Mouse (Mus musculus) CH12.LX (cell line): ENCODE measurements at regions not wholly inside any gene's neighbourhood (a gene's known extent, or its start where the extent isn't known, plus 50 kb on each side); places are given as distances from the start of the nearest gene placed in this dataset.

Experiments used
- DNase-seq: peaks from one replicate; pipeline ENCODE4 v3.0.0-alpha.2; 2013; ENCODE audit errors: extremely low read depth
- H3K27ac ChIP-seq: 2 replicates; pipeline ENCODE4 v1.5.1; 2012; ENCODE audit warnings: low read depth, mild to moderate bottlenecking, control low read depth, moderate library complexity; ENCODE audit not compliant: insufficient read depth
- H3K27me3 ChIP-seq: replicated peaks from 2 replicates; pipeline ENCODE3; 2012; ENCODE audit warnings: inconsistent platforms
- H3K36me3 ChIP-seq, 2 experiments: replicated peaks in 1 of 2; 2 replicates each; pipeline versions ENCODE3 to v1.6.1; 2012; ENCODE audit warnings: inconsistent platforms in 1 of 2, low read length in 1 of 2, mild to moderate bottlenecking in 1 of 2, mixed read lengths in 1 of 2, moderate library complexity in 1 of 2; ENCODE audit not compliant: control insufficient read depth in 1 of 2, insufficient read depth in 1 of 2
- H3K4me1 ChIP-seq, 2 experiments: 2 replicates each; pipeline ENCODE4 v1.6.1; 2012; ENCODE audit warnings: inconsistent platforms in 1 of 2, moderate library complexity in 1 of 2; ENCODE audit not compliant: insufficient read depth in 2 of 2, control insufficient read depth in 1 of 2
- H3K4me2 ChIP-seq: 2 replicates; pipeline ENCODE4 v1.6.1; 2012; ENCODE audit warnings: low read depth, mild to moderate bottlenecking, control low read depth; ENCODE audit not compliant: poor library complexity, insufficient read depth, severe bottlenecking
- H3K4me3 ChIP-seq, 3 experiments: fragments of 150-350 bp in 1 of 3; sonication (generic) in 1 of 3; replicated peaks in 1 of 3; 2 replicates each; pipeline versions ENCODE3 to v1.5.1; 2011 to 2012; ENCODE audit warnings: low read depth in 2 of 3, low read length in 2 of 3, mild to moderate bottlenecking in 2 of 3, moderate library complexity in 2 of 3, control low read depth in 1 of 3, improper control_type of control experiment in 1 of 3, inconsistent platforms in 1 of 3, mixed read lengths in 1 of 3; ENCODE audit not compliant: poor library complexity in 1 of 3
- H3K79me2 ChIP-seq: replicated peaks from 2 replicates; pipeline ENCODE4 v1.6.1; 2012; ENCODE audit warnings: mild to moderate bottlenecking, moderate library complexity; ENCODE audit not compliant: control insufficient read depth, poor library complexity, insufficient read depth, severe bottlenecking; ENCODE audit errors: extremely low read depth
- H3K9ac ChIP-seq: 2 replicates; pipeline ENCODE4 v1.6.1; 2012; ENCODE audit warnings: low read depth, mild to moderate bottlenecking, control low read depth, moderate library complexity; ENCODE audit not compliant: insufficient read depth
- H3K9me3 ChIP-seq: replicated peaks from 2 replicates; pipeline ENCODE3; 2012; ENCODE audit warnings: low read length, inconsistent platforms, mixed read lengths
- CTCF ChIP-seq, 2 experiments: IDR thresholded peaks in 1 of 2; conservative IDR thresholded peaks in 1 of 2; 2 replicates each; pipeline ENCODE4 v1.5.1; 2011 to 2012; ENCODE audit warnings: low read depth in 2 of 2, low read length in 2 of 2, improper control_type of control experiment in 1 of 2, inconsistent platforms in 1 of 2, mild to moderate bottlenecking in 1 of 2, moderate library complexity in 1 of 2
- ELF1 ChIP-seq: IDR thresholded peaks from 2 replicates; pipeline ENCODE4 v1.6.1; 2014; ENCODE audit warnings: low read depth, mild to moderate bottlenecking, inconsistent platforms, low read length, improper control_type of control experiment
- EP300 ChIP-seq: IDR thresholded peaks from 2 replicates; pipeline ENCODE4 v1.6.1; 2011; ENCODE audit warnings: low read length, improper control_type of control experiment
- ETS1 ChIP-seq: conservative IDR thresholded peaks from 2 replicates; pipeline ENCODE4 v1.6.1; 2012; ENCODE audit warnings: low read depth, mild to moderate bottlenecking, inconsistent platforms, low read length, improper control_type of control experiment, moderate library complexity
- GABPA ChIP-seq: IDR thresholded peaks from 2 replicates; pipeline ENCODE4 v1.6.1; 2012; ENCODE audit warnings: low read depth, low read length, improper control_type of control experiment, inconsistent platforms; ENCODE audit not compliant: insufficient replicate concordance
- HCFC1 ChIP-seq: IDR thresholded peaks from 2 replicates; pipeline ENCODE4 v1.6.1; 2012; ENCODE audit warnings: low read depth, mild to moderate bottlenecking, inconsistent platforms, low read length, improper control_type of control experiment
- IRF4 ChIP-seq: IDR thresholded peaks from 2 replicates; pipeline ENCODE4 v1.6.1; 2014; ENCODE audit warnings: low read depth, mild to moderate bottlenecking, inconsistent platforms, low read length, improper control_type of control experiment
- JUND ChIP-seq: conservative IDR thresholded peaks from 2 replicates; pipeline ENCODE4 v1.6.1; 2011; ENCODE audit warnings: low read depth, low read length, improper control_type of control experiment
- KAT2A ChIP-seq: IDR thresholded peaks from 2 replicates; pipeline ENCODE4 v1.6.1; 2012; ENCODE audit warnings: low read length, improper control_type of control experiment, inconsistent platforms; ENCODE audit not compliant: insufficient replicate concordance
- MAFK ChIP-seq: IDR thresholded peaks from 2 replicates; pipeline ENCODE4 v1.6.1; 2011; ENCODE audit warnings: low read length, improper control_type of control experiment; ENCODE audit not compliant: insufficient replicate concordance
- MAX ChIP-seq: IDR thresholded peaks from 2 replicates; pipeline ENCODE4 v1.6.1; 2011; ENCODE audit warnings: low read length, improper control_type of control experiment
- MEF2A ChIP-seq: IDR thresholded peaks from 2 replicates; pipeline ENCODE4 v1.6.1; 2014; ENCODE audit warnings: low read depth, mild to moderate bottlenecking, inconsistent platforms, low read length, improper control_type of control experiment, borderline replicate concordance
- MXI1 ChIP-seq: IDR thresholded peaks from 2 replicates; pipeline ENCODE4 v1.6.1; 2011; ENCODE audit warnings: mild to moderate bottlenecking, low read depth, low read length, improper control_type of control experiment
- NELFE ChIP-seq: IDR thresholded peaks from 2 replicates; pipeline ENCODE4 v1.6.1; 2011; ENCODE audit warnings: low read depth, low read length, improper control_type of control experiment
- NRF1 ChIP-seq: IDR thresholded peaks from 2 replicates; pipeline ENCODE4 v1.6.1; 2014; ENCODE audit warnings: low read depth, mild to moderate bottlenecking, inconsistent platforms, low read length, improper control_type of control experiment, moderate library complexity
- POLR2A ChIP-seq: IDR thresholded peaks from 2 replicates; pipeline ENCODE4 v1.6.1; 2011; ENCODE audit warnings: low read depth, mild to moderate bottlenecking, improper control_type of control experiment, low read length
- POLR2AphosphoS2 ChIP-seq: IDR thresholded peaks from 2 replicates; pipeline ENCODE4 v1.6.1; 2011; ENCODE audit warnings: low read depth, low read length, improper control_type of control experiment
- SMC3 ChIP-seq: IDR thresholded peaks from 2 replicates; pipeline ENCODE4 v1.6.1; 2011; ENCODE audit warnings: low read depth, low read length, improper control_type of control experiment
- TBP ChIP-seq: conservative IDR thresholded peaks from 2 replicates; pipeline ENCODE4 v1.6.1; 2011; ENCODE audit warnings: low read depth, low read length, improper control_type of control experiment
- USF1 ChIP-seq: IDR thresholded peaks from 2 replicates; pipeline ENCODE4 v1.6.1; 2014; ENCODE audit warnings: low read depth, mild to moderate bottlenecking, inconsistent platforms, low read length, improper control_type of control experiment
- USF2 ChIP-seq: conservative IDR thresholded peaks from 2 replicates; pipeline ENCODE4 v1.6.1; 2011; ENCODE audit warnings: low read depth, low read length, improper control_type of control experiment
- ZC3H11A ChIP-seq: IDR thresholded peaks from 2 replicates; pipeline ENCODE4 v1.6.1; 2012; ENCODE audit warnings: low read depth, mild to moderate bottlenecking, inconsistent platforms, low read length, improper control_type of control experiment
- ZKSCAN1 ChIP-seq: IDR thresholded peaks from 2 replicates; pipeline ENCODE4 v1.6.1; 2012; ENCODE audit warnings: low read depth, inconsistent platforms, low read length, improper control_type of control experiment, borderline replicate concordance
- ZNF384 ChIP-seq: IDR thresholded peaks from 2 replicates; pipeline ENCODE4 v1.6.1; 2012; ENCODE audit warnings: low read depth, low read length, improper control_type of control experiment, inconsistent platforms
- dilution Hi-C: fragments of 300-500 bp; cut with MboI; formaldehyde crosslinking; loops from 2 replicates; pipeline ENCODE4 v1.14.3; 2020; ENCODE audit warnings: low sequenced_read_pairs; ENCODE audit not compliant: extremely low pct_unique_long_range_greater_than_20kb, extremely low pct_ligation_motif_present
- in situ Hi-C: fragments of 300-500 bp; cut with MboI; formaldehyde crosslinking; loops from 3 replicates; pipeline ENCODE4 v1.14.3; 2019; ENCODE audit warnings: low sequenced_read_pairs, low pct_ligation_motif_present, low pct_unique_long_range_greater_than_20kb, mixed read lengths

- dilution Hi-C loops, result no loop called here
- no peaks in the 10 kb centered on the region for H3K27me3 ChIP-seq
Measured at GRCm38 (mm10) chr13:51935827-51936226, 89.3 kb downstream of the Gadd45g start.

GRCm38 (mm10) chr13:51936441-51936840 is 90.0 kb downstream of the Gadd45g start:
- Histone ChIP-seq H3K27me3 (no peaks in the 10 kb centered on the region), H3K36me3 (no peaks in the 10 kb centered on the region), H3K9me3 (no peaks in the 10 kb centered on the region), H3K27ac (no peak overlapping the region), H3K4me2 (no peak overlapping the region), H3K79me2 (no peaks in the 10 kb centered on the region), H3K9ac (no peak overlapping the region), H3K4me1 (peaks cover 9 to 18% of the 10 kb centered on the region in 2 experiments; a peak in 3 of 4 replicates), H3K4me3 (no peak overlapping the region)
- TF ChIP-seq NRF1 (no peak), ELF1 (peak; percentile 24; the same call in 1 of the 2 replicates)
- no peak for DNase-seq
- in situ Hi-C loops (no loop called here), dilution Hi-C loops (no loop called here)

More at GRCm38 (mm10) chr13:51935827-51936226, 89.3 kb downstream of the Gadd45g start:
- TF ChIP-seq POLR2A (no peak), HCFC1 (no peak), ZNF384 (no peak), NRF1 (no peak), GABPA (no peak), ELF1 (no peak), ZC3H11A (no peak), CTCF (conservative IDR thresholded peaks at IDR 0.05 in 1 of 2, IDR thresholded peaks at IDR 0.05 in 1 of 2; ENCODE audit: low read depth in 2 of 2, low read length in 2 of 2) (no peak), USF2 (no peak), MEF2A (no peak), EP300 (no peak), MXI1 (no peak), MAFK (no peak), JUND (no peak), NELFE (no peak)
- H3K9ac ChIP-seq, result no peak overlapping the region
- no peak overlapping the region for H3K4me2 ChIP-seq
- no peak overlapping the region for H3K27ac ChIP-seq
- peaks cover 9 to 14% of the 10 kb centered on the region in 2 experiments; a peak in 3 of 4 replicates for H3K4me1 ChIP-seq
- H3K36me3 ChIP-seq, result no peaks in the 10 kb centered on the region
- no peak for DNase-seq
- no peaks in the 10 kb centered on the region for H3K9me3 ChIP-seq
- in situ Hi-C loops, result no loop called here
- H3K4me3 ChIP-seq, result no peak overlapping the region
- no peaks in the 10 kb centered on the region for H3K79me2 ChIP-seq

GRCm38 (mm10) chr13:51937898-51938297 is 91.4 kb downstream of the Gadd45g start:
- Histone ChIP-seq H3K79me2 (no peaks in the 10 kb centered on the region), H3K4me1 (peaks cover 9 to 29% of the 10 kb centered on the region in 2 experiments; a peak in 3 of 4 replicates), H3K27ac (no peak overlapping the region), H3K4me2 (no peak overlapping the region), H3K9ac (no peak overlapping the region), H3K4me3 (no peak overlapping the region), H3K9me3 (no peaks in the 10 kb centered on the region), H3K27me3 (no peaks in the 10 kb centered on the region), H3K36me3 (no peaks in the 10 kb centered on the region)
- dilution Hi-C loops, result no loop called here
- TF ChIP-seq USF1, result no peak
- no peak for TF ChIP-seq MAX
- no peak for TF ChIP-seq NRF1
- TF ChIP-seq POLR2AphosphoS2, result no peak
- no peak for TF ChIP-seq ZKSCAN1
- TF ChIP-seq TBP, result no peak
- no peak for TF ChIP-seq ETS1
- TF ChIP-seq MEF2A, result no peak
- no peak for TF ChIP-seq ZC3H11A
- TF ChIP-seq SMC3, result no peak
- TF ChIP-seq KAT2A, result no peak
- no peak for TF ChIP-seq MXI1
- no peak for TF ChIP-seq IRF4
- DNase-seq, result no peak
- in situ Hi-C loops, result no loop called here
